Mouse (Mus musculus): ENCODE measurements around the gene Gm19410. TPM values are rescaled to one million over a fixed set of nuclear protein-coding genes. Genes with fewer than 3 reads are reported as not detected.
A peak's percentile ranks its signal among the peaks of the same experiment; 100 is the strongest.

Gm19410 gene
- total RNA-seq (2021) = under 1 TPM in 1 of 2 experiments, not detected in 1; 0.06 TPM
- long read RNA-seq, experiment 1 = 0 reads
- long read RNA-seq, experiment 2 = 0 reads

DNA sequence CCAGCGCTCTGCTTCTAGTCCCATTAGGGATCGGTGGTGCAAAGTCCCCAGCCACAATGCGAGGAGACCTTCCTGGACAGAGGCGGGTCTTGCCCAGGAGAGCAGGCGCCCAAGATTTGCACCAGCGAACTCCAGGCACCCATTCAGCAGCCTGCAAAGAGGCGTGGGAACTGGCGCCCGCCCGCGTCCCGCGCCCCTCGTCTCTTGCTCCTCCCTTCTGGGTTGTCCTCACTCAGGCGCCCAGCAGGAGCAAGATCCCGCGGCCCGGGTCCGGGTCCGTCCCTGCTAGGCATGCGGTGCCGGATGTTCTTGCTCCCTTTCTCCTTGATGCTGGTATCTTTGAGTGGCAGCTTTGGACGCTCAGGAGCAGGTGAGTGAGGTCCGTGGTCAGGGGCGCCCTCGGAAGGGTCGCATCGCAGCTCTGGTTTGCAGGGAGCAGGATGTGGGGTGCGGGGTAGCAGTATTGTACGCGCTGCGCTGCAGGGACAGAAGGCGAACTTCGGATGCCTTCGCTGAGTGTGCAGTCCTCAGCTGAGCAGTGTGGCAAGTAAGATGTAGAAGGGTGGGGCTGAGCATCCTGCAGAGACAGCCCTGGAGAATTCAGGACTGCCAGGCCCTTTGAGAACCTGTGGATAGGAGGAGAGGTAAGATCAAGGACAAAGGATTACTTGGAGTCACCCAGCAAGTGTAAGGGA, at the start of gene Gm19410:
TSS of gene Gm19410 (plus strand) at position 292 of the 695 bp plus-strand sequence.
- DNase-seq (ENCODE audit: low spot score in 2 of 2) = peak in 1 of 2 experiments; percentile 3

DNA sequence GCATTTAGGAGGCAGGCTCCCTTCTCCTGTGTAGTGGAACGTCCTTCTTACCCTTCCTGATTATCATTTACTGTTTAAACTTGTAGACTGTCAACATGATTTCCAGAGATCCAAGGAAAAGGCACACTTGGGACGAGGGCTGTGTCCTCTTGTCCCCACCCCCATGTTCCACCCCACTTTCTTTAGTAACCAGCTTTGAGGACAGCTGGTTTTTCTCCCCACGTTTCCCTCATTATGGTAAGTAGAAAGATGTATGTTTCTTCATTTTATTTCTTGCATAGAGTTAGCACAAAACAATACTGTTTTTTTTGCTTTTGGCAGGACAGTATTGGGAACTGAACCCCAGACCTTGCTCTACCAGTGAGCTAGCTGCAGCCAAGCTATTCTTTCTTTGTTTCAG, 34.8 kb upstream of the Gm19410 start:
- DNase-seq (ENCODE audit: low spot score in 2 of 2) = no peak

DNA sequence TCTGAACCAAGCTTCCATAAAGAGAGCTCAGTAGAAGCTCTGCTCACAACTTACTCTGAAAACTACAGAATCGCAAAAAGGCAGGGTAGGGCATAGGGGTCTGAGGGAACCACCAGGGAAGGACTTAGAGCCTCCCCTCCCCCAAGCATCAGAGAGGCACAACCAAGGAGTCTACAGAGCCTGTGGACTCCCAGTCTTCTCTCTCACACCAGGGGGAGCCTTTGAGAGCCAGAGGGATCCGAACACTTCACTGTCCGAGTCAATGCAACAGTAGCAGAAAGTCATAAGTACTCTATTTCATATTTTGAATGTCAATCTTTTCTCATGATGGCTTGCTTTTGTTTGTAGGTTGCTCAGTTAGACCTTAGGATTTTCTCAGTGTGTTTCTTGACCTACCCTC, 30.2 kb upstream of the Gm19410 start:
- DNase-seq (ENCODE audit: low spot score in 2 of 2) = no peak

DNA sequence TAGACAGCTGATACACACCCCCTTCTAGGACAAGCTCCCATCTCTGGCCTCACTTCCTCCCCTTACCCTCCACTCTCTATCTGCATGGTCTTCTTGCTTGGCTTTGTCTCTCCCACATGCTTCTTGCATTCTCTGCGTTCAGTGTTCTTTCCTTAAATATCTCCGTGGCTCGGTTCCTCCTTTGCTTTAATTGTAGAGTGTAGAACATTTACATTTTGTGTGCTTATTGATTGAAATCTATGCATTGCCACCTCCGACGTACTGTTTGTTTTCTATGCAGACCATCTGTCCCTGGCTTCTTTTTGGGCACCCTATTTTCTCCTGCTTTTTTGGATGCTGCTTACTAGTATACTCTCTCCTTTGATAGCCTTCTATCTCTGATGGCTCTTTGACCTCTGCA, 9.4 kb upstream of the Gm19410 start:
- no peak for DNase-seq (ENCODE audit: low spot score in 2 of 2)

DNA sequence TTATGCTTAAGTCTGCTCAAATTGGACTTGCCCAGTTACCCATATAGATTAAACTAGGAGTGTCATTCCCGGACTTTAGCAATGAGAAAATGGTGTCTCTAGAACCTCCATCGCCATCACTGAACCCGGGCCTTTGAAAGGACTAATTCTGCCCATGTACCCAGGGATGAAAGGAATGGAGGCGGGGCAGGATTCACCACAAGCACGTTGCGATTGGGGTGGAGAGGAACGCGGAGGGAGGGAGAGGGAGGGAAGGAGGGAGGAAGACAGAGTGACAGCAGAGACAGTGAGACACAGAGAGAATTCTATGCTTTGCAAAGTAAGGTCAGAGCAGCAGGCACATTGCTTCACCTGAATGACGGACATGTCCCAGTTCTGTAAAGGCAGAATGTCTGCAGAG, 570 bp upstream of the Gm19410 start:
- no peak for DNase-seq (ENCODE audit: low spot score in 2 of 2)

DNA sequence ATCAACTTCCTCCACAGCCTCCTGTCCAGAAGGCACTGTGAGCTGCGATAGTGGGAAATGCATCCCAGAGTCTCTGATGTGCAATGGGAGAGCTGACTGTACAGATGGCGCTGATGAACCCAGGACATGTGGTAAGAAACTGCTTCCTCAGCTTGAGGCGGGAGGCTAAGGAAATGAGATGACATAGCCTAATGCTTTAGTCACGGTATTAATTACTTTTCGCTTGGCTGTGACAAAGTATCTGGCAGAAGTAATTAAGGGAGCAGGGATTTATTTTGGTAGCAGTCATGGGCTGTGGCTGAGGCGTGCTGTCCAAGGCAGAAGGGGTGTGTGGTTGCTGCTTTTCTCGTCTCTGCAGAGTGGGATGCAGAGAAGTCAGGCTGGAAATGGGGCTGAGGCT, 7.9 kb downstream of the Gm19410 start:
- DNase-seq (ENCODE audit: low spot score in 2 of 2) = no peak

Small RNA genes within 50 kb of the gene (microRNA-seq; reads per million reads assigned to microRNA genes)
- not detected for gene Gm44474

Data from adrenal gland, postnatal 4 days (tissue).